Mouse (Mus musculus): ENCODE results near the gene Olfr921. TPM values are rescaled to one million over a fixed set of nuclear protein-coding genes. Genes with fewer than 3 reads are reported as not detected.

The Olfr921 gene
- not detected for polyA plus RNA-seq (2014; fragmentation: Illumina TruSeq; extraction: RNeasy Lipid Tissue Mini Kit (QIAGEN cat#74804); ENCODE audit: low read depth, low replicate concordance)

DNA sequence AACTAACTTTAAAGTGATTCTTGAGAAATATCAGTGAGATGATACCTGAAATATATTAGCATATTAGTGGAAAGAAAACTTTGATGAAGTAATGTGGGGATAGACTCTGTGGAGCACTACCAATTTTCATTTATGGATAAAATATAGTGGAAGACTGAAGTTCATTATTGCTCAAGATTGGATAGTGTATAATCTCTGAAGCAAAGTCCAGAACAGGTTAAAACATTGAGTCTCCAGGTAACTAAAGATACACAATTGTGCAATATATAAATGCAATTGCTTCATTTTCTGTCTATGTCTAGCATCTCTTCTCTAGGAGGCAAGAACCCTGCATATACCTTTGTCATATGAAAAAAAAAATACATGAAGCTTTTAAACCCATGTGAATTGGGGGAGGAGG is at the start of gene Olfr921:
Gene Olfr921, plus strand, starts transcription at position 301 of the 400 bp plus-strand sequence.

DNA sequence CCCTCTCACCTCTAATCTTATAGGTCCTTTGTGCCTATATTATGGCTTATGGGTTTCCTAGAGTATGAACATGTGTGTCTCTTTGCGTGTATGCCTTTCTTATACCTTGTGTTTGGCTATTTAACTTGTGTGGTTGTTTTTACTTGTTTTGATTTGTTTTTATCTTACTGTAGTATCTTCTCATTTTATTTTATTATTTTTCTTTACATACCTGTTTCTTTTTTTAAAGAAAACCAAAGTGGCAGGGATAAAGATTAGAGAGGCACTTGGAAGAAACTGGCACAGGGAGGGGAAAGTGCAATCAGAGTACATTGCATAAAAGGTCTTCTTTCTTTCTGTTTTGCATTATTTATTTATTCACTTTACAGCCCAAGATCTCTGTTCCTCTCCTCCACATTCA is 20.9 kb upstream of the Olfr921 start, which contains the start of gene Olfr920:
Gene Olfr920, plus strand, starts transcription at position 301 of the 400 bp plus-strand sequence.

DNA sequence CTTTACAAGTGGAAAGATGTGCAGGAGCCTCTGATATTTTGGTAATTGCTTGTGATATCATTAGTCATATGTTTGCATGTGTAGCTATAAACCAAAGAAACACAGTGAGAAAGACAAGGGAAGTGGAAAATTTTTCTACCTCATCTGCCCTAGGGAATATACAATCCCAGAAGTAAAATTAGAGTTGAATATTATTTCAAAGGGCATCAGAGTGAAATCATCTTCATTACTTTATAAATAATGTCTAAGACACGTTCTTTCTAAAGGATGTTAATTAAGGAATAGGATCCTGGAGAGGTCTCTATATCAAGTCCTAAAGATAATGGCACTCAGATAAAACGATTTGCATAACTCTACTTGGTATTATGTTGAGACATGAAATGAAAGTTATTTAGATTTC is 41.4 kb downstream of the Olfr921 start, which contains the start of gene Olfr922:
Gene Olfr922, plus strand, starts transcription at position 301 of the 400 bp plus-strand sequence.

DNA sequence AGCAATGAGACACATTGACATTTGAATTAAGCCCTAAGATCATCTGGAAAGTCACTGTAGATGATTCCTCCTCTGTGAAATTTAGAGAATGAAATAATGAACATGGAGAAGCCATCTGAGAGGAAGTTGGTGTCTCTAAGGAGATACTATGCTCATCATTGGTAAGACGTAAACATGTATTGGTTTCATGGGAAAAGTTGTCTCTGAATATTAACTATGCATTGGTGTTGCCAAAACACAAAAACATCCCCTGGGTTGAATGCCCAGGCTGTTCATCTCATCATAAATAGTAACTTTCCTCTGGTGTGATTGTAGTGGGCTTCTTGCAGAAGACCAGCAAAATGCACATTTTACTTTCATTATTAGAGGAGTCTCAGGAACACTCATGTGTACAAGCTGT is 53.4 kb downstream of the Olfr921 start, which contains the start of gene Olfr923:
Gene Olfr923, plus strand, starts transcription at position 301 of the 400 bp plus-strand sequence.

Other genes starting within 250 kb of the Olfr921 start
- not detected for gene Olfr910, start 235.2 kb upstream of the Olfr921 start, polyA plus RNA-seq (2014; fragmentation: Illumina TruSeq; extraction: RNeasy Lipid Tissue Mini Kit (QIAGEN cat#74804); ENCODE audit: low read depth, low replicate concordance)
- gene Olfr912, start 192.9 kb upstream of the Olfr921 start, polyA plus RNA-seq (2014; fragmentation: Illumina TruSeq; extraction: RNeasy Lipid Tissue Mini Kit (QIAGEN cat#74804); ENCODE audit: low read depth, low replicate concordance): not detected
- gene Olfr913, start 180.3 kb upstream of the Olfr921 start, polyA plus RNA-seq (2014; fragmentation: Illumina TruSeq; extraction: RNeasy Lipid Tissue Mini Kit (QIAGEN cat#74804); ENCODE audit: low read depth, low replicate concordance): not detected
- gene Olfr914, start 168.0 kb upstream of the Olfr921 start, polyA plus RNA-seq (2014; fragmentation: Illumina TruSeq; extraction: RNeasy Lipid Tissue Mini Kit (QIAGEN cat#74804); ENCODE audit: low read depth, low replicate concordance): not detected
- gene Olfr916, start 113.2 kb upstream of the Olfr921 start, polyA plus RNA-seq (2014; fragmentation: Illumina TruSeq; extraction: RNeasy Lipid Tissue Mini Kit (QIAGEN cat#74804); ENCODE audit: low read depth, low replicate concordance): not detected
- not detected for gene Olfr917, start 107.2 kb upstream of the Olfr921 start, polyA plus RNA-seq (2014; fragmentation: Illumina TruSeq; extraction: RNeasy Lipid Tissue Mini Kit (QIAGEN cat#74804); ENCODE audit: low read depth, low replicate concordance)
- not detected for gene Olfr918, start 98.5 kb upstream of the Olfr921 start, polyA plus RNA-seq (2014; fragmentation: Illumina TruSeq; extraction: RNeasy Lipid Tissue Mini Kit (QIAGEN cat#74804); ENCODE audit: low read depth, low replicate concordance)
- gene Olfr919, start 69.4 kb upstream of the Olfr921 start, polyA plus RNA-seq (2014; fragmentation: Illumina TruSeq; extraction: RNeasy Lipid Tissue Mini Kit (QIAGEN cat#74804); ENCODE audit: low read depth, low replicate concordance): not detected
- gene Vwa5a, start 54.8 kb upstream of the Olfr921 start, polyA plus RNA-seq (2014; fragmentation: Illumina TruSeq; extraction: RNeasy Lipid Tissue Mini Kit (QIAGEN cat#74804); ENCODE audit: low read depth, low replicate concordance): 8.6 TPM
- gene Olfr920, start 20.8 kb upstream of the Olfr921 start, polyA plus RNA-seq (2014; fragmentation: Illumina TruSeq; extraction: RNeasy Lipid Tissue Mini Kit (QIAGEN cat#74804); ENCODE audit: low read depth, low replicate concordance): 0.22 TPM
- not detected for gene Olfr922, start 41.5 kb downstream of the Olfr921 start, polyA plus RNA-seq (2014; fragmentation: Illumina TruSeq; extraction: RNeasy Lipid Tissue Mini Kit (QIAGEN cat#74804); ENCODE audit: low read depth, low replicate concordance)
- gene Olfr923, start 53.5 kb downstream of the Olfr921 start, polyA plus RNA-seq (2014; fragmentation: Illumina TruSeq; extraction: RNeasy Lipid Tissue Mini Kit (QIAGEN cat#74804); ENCODE audit: low read depth, low replicate concordance): not detected
- gene Olfr924, start 71.4 kb downstream of the Olfr921 start, polyA plus RNA-seq (2014; fragmentation: Illumina TruSeq; extraction: RNeasy Lipid Tissue Mini Kit (QIAGEN cat#74804); ENCODE audit: low read depth, low replicate concordance): not detected
- not detected for gene Olfr26, start 82.0 kb downstream of the Olfr921 start, polyA plus RNA-seq (2014; fragmentation: Illumina TruSeq; extraction: RNeasy Lipid Tissue Mini Kit (QIAGEN cat#74804); ENCODE audit: low read depth, low replicate concordance)
- not detected for gene Olfr926, start 104.1 kb downstream of the Olfr921 start, polyA plus RNA-seq (2014; fragmentation: Illumina TruSeq; extraction: RNeasy Lipid Tissue Mini Kit (QIAGEN cat#74804); ENCODE audit: low read depth, low replicate concordance)
- not detected for gene Olfr930, start 156.7 kb downstream of the Olfr921 start, polyA plus RNA-seq (2014; fragmentation: Illumina TruSeq; extraction: RNeasy Lipid Tissue Mini Kit (QIAGEN cat#74804); ENCODE audit: low read depth, low replicate concordance)
- gene Olfr933, start 199.2 kb downstream of the Olfr921 start, polyA plus RNA-seq (2014; fragmentation: Illumina TruSeq; extraction: RNeasy Lipid Tissue Mini Kit (QIAGEN cat#74804); ENCODE audit: low read depth, low replicate concordance): not detected
- not detected for gene Olfr934, start 215.2 kb downstream of the Olfr921 start, polyA plus RNA-seq (2014; fragmentation: Illumina TruSeq; extraction: RNeasy Lipid Tissue Mini Kit (QIAGEN cat#74804); ENCODE audit: low read depth, low replicate concordance)
- not detected for gene Olfr935, start 226.6 kb downstream of the Olfr921 start, polyA plus RNA-seq (2014; fragmentation: Illumina TruSeq; extraction: RNeasy Lipid Tissue Mini Kit (QIAGEN cat#74804); ENCODE audit: low read depth, low replicate concordance)

All from testis, adult 10 weeks (tissue).